ENCODE assay signal across 26 mouse cellular contexts in the genomic region with DNA sequence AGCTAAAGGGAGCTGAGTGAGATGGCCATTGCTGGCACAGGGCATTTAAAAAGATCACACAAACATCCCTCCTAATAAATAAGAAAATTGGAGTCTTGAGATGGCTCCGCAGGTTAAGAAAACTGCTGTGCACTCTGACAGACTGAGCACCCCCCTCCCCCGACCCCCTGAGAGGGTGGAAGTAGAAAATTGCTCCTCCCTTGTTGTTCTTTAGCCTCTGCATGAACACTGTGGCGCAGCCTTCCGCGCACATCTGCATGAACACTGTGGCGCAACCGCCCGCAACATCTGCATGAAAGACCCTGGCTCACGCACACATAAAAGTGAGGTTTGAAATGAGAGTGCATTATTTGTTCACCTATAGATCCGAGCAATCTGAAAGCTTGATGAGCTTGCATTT. TPM values are rescaled to one million over a fixed set of nuclear protein-coding genes. Genes with fewer than 3 reads are reported as not detected.
"Had no signal": no experiment of that assay in that cellular context is flagged by ENCODE, and none has a peak within 500 bp of the region (broad histone marks: within the 10 kb centered on the region; RNA-seq: fewer than 3 reads in every experiment).

No protein-coding gene starts in this region.

- H3K27ac ChIP-seq: liver, embryonic 15.5 days; lung, embryonic 15.5 days; macrophage; midbrain, embryonic 12.5 days; neural tube, embryonic 12.5 days had no signal

- H3K4me3 ChIP-seq: liver, embryonic 15.5 days; lung, embryonic 15.5 days; megakaryocyte, embryonic 14.5 days; midbrain, embryonic 12.5 days; neural tube, embryonic 12.5 days had no signal

- H3K4me2 ChIP-seq: liver, embryonic 15.5 days; lung, embryonic 15.5 days; midbrain, embryonic 12.5 days; neural tube, embryonic 12.5 days had no signal

- DNase-seq: liver, postnatal 0 days; lung, adult 2 months; lung, postnatal 14 days; lung, postnatal 36 days; midbrain, embryonic 14.5 days; right cerebral cortex, postnatal 14 days; spleen, adult 18-20 months; thymus, adult 18-20 months; thymus, postnatal 14 days; thymus, postnatal 36 days had no signal

- H3K4me1 ChIP-seq: liver, embryonic 15.5 days; midbrain, embryonic 12.5 days; neural tube, embryonic 12.5 days had no signal

- ATAC-seq: liver, postnatal 0 days; lung, postnatal 0 days had no signal

- H3K36me3 ChIP-seq: liver, embryonic 15.5 days; lung, embryonic 15.5 days; midbrain, embryonic 12.5 days; neural tube, embryonic 12.5 days had no signal

- H3K27me3 ChIP-seq: lung, embryonic 15.5 days; megakaryocyte, embryonic 14.5 days; midbrain, embryonic 12.5 days; neural tube, embryonic 12.5 days had no signal

- H3K9me3 ChIP-seq: liver, embryonic 15.5 days; lung, embryonic 15.5 days; megakaryocyte, embryonic 14.5 days had no signal

- H3K9ac ChIP-seq: liver, embryonic 15.5 days; liver, postnatal 0 days; lung, embryonic 15.5 days; midbrain, embryonic 12.5 days; neural tube, embryonic 12.5 days had no signal

RNA-seq across cellular contexts. Expression of a gene that starts 50.5 kb away (rescaled TPM):
- total RNA-seq: megakaryocyte progenitor cell, adult 5-6 weeks; midbrain, postnatal 0 days; monocyte, adult 5-6 weeks; neutrophil, adult 5-6 weeks had no signal
- polyA plus RNA-seq: liver, embryonic 15.5 days; liver, postnatal 0 days; lung, adult 2 months; lung, embryonic 15.5 days; lung, postnatal 0 days; macrophage; midbrain, embryonic 12.5 days; midbrain, embryonic 14.5 days; midbrain, postnatal 0 days; neural tube, embryonic 12.5 days; neural tube, embryonic 14.5 days; small intestine, adult 2 months; stomach, embryonic 14.5 days; stomach, embryonic 16.5 days; thymus, postnatal 0 days had no signal
